Mouse (Mus musculus): ENCODE measurements around the gene Coq8a. TPM values are rescaled to one million over a fixed set of nuclear protein-coding genes. Genes with fewer than 3 reads are reported as not detected.

The Coq8a gene
- 100 to 1,000 TPM; 232 to 252 TPM for total RNA-seq (2021)

- no peak for DNase-seq
Measured at GRCm38 (mm10) chr1:180198959-180199714, at the start of gene Coq8a. Coq8a (minus strand) TSS chr1:180199602.

DNA sequence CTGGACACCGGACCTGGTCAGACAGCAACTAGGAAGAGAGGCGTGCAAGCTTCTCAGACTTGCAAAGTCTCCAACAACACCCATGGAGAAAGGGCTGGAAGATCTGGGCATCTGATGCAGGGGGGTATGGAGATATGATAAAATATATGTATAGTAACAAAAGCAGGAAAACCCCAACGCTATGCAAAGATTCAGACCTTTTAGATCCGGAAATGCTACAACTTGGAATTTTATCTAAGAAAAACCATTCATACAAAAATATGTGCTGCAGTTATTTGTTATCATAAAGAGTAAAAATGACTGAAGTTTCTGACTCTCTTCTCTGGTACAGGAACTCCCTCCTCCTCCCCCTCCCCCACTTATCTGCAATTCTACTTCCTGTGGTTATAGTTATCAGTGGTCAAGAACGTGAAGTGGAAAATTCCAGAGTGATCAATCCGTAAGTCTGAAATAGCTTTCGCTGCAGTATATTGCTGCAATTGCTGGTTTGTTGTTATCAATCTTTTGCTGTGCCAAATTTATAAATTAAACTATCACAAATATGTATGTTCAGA, 49.3 kb upstream of the Coq8a start:
- no peak for DNase-seq

DNA sequence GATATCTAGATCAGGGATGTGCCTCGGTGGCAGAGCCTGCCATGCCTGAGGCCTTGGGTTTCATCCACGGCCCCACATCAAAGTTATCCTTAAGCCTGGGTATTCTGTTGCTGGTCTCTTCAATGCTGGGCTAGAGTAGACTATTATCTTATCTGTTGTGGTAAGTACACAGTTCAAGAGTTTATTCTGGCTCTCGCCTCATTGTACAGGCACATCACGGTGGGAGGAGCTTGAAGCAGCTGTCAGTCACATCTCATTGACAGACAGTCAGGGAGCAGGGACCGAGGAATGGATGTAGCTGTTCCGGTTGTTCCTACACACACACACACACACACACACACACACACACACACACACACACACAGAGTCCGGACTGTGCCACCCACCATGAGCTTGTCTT, 48.5 kb upstream of the Coq8a start:
- no peak for DNase-seq

DNA sequence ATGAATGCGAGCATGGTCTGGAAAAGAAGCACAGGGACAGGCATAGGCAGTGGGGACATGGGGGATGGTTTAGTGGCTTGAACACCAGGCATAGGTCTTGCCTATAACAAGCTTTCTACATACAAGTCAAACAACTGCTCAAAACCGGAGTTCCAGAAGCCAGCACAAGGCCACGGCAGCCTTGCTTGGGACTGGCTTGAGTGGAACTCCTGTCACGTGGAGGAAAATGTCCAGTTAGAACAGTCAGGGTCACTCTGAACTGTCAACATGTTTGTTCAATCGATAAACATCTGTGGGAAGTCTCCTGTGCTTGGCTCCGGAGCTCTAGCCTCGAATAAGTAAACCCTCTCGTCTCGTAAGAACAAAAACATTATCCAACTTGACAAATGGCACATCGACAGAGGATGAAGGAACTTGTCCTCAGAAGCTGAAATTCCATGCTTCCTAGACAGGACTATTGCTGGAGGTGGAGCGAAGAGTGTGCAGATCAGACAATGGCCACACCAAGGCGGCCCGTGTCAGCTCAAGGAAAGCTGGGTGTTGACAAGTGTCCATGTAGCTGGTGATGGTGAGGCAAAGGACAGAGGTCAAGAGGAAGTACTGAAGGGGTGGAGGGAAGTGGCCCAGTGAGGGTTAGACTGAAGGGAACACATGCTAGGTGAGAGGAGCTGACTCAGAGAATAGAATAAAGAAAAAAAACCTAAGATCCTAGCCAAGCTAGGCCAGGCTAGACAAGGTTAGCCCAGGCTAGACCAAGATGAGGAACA, 46.5 kb upstream of the Coq8a start:
- no peak for DNase-seq

- no peak for DNase-seq
Measured at GRCm38 (mm10) chr1:180231729-180232128, 32.3 kb upstream of the Coq8a start.

DNA sequence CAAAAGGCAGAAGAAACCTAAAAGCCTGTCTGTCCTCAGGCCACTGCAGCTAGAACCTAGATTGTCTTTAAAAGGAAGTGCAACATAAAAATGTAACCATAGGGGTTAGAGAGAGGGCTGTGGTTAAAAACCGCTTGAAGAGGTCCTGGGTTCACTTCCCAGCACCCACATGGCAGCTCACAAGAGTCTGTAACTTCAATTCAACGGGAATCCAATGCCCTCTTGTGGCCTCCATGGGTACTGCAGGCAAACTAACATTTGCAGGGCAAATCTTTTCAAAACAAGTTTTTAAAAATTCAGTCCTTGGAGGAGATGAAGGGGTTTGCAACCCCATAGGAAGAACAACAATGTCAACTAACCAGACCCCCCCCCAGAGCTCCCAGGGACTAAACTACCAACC, 31.2 kb upstream of the Coq8a start:
- DNase-seq, result peak; percentile 32

- DNase-seq, result no peak
Measured at GRCm38 (mm10) chr1:180229906-180230305, 30.5 kb upstream of the Coq8a start.

- no peak for DNase-seq
Measured at GRCm38 (mm10) chr1:180228854-180229253, 29.5 kb upstream of the Coq8a start.

- no peak for DNase-seq
Measured at GRCm38 (mm10) chr1:180226766-180227165, 27.4 kb upstream of the Coq8a start.

DNA sequence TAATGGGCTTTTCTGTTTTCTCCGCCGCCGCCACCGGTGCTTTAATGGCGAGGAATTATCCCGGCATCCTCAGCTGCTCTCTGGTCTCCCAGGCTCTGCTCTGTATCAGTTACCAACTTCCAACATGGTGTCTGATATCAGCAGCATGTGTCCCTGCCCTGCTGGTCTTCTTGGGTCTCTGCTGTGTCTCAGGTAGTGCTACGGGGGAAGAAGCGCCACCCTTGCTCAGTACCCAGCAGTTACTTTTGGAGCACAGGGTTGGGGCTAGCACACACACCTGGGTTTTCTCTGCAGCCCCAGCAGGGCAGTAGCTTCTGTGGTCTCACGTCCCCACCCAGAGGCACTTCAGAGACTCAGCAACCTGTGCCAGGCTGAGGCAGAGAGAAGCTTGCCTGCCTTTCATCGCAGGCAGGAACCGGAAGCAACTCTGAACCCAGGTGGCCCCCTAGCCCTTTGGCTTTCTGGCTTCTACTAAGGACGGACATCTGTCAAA, 26.9 kb upstream of the Coq8a start:
- DNase-seq, result no peak

DNA sequence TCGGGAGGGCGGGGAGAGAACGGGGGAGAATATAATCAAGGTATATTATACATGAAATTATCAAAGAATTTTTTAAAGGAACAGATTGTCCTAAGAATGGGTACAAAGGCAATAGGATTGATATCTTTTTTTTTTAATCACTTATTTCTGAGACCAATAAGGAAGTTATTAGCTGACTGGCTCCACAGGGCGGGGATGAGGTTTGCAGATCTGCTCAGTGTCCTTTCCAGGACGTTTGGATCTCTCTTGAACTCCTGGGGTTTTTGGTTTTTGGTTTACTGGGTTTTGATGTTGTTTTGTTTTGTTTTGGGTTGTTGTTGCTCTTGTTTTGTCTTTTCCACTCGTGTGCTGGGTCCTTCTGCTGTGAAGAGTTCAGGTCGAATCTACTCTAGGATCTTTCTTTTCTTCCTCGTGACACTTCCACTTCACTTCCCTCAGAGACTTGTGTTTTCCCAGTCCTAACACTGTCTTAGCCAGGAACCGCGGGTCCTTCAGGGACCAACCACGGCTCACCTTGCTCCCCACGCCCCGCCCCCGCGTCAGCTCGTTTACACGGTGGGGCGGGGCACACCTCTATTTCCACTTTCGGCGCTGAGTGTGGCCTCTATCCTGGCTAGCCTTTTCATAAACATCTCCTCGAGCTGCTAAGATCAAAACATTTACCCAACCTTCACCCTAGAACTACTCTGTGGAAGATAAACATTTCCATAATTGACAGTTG, 26.3 kb upstream of the Coq8a start:
- peak; percentile 68 for DNase-seq

DNA sequence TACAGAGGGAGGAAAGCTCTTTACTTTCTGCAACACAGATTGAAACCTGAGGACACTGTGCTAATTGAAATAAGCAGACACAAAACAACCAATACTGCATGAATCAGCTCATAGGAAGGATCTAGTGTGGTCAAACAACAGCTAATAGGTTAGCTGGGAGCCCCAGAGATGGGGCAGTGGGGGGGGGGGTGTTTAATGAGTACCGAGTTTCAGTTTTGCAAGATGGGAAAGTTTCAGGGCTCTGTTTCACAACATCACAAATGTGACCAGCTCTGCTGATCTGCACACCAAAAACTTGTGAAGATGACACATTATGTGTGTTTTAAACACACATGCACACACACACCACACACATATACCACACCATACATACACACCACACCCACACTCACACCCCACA, 22.6 kb upstream of the Coq8a start:
- DNase-seq, result no peak

GRCm38 (mm10) chr1:180220791-180221542, 21.6 kb upstream of the Coq8a start:
- DNase-seq, result no peak

DNA sequence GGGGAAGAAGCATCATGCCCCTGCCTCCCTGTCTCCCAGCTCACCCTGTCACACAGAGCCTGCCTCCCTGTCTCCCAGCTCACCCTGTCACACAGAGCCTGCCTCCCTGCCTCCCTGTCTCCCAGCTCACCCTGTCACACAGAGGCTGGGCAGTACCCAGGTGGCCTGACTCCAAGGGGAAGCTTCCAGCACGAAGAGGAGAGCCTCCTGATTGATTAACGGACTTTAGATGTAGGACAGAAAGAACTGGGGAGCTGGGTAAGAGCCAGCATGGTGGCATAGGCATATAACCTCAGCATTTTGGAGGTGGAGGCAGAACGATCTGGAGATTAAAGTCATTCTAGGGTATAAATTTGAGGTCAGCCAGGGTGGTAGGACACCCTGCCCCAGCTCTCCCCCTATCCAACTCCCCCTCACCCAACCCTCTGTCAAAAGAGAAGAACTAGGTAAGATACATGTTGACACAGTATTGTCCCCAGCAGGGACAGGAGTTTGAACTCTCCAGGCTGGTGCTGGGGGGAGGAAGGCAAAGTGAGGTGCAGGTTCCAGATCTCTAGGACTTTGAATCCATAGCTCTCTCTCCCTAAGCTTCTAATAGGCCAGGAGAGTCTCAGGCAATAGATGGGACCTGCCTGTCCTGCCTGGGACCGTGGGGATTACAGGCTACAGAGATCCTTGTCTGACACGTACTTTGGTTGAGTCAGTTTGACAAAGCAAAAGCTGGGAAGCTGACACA, 17.3 kb upstream of the Coq8a start:
- DNase-seq, result no peak

DNA sequence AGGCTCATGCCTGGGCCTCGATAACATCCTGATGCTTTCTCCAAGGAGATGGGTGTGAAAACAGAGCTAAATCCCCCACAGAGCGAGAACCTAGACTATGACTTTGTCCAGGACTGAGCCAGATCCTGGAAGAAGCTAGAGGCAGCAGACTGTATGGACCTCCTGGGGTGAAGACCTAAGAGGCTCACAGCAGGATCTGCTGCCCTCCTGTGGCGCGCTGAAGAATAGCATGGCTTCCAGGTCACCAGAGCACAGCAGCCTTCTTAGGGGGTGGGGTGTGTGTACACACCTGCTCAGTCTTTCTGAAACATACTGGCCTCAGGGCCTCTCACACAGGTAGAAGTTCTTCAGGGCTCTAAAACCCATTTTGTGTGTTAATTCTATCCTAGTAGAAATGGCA, 15.6 kb upstream of the Coq8a start:
- DNase-seq, result peak; percentile 77

DNA sequence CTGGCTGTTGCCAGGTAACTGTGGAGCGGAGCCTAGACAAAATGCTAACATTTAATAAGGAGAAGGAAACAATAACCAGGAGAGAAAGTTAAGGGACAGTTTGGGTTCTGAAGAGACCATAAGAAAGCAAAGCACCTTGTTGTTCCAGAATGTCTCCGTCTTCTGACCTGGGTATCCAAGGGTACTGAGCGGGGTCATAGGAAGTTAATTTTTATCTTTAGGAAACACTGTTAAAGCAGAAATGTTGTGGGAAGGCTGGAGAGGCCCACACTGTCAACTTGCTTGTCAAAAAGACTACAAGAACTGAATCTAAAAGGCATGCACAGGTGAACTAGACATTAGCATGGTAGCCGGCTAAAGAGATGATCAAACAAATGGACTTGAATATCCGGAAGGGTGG, 13.5 kb upstream of the Coq8a start:
- no peak for DNase-seq

- peak; percentile 31 for DNase-seq
Measured at GRCm38 (mm10) chr1:180210781-180211271, 11.4 kb upstream of the Coq8a start.

GRCm38 (mm10) chr1:180210031-180210432, 10.6 kb upstream of the Coq8a start:
- peak; percentile 67 for DNase-seq

- DNase-seq, result no peak
Measured at GRCm38 (mm10) chr1:180208370-180208769, 9.0 kb upstream of the Coq8a start.

- DNase-seq, result no peak
Measured at GRCm38 (mm10) chr1:180200722-180201121, 1.3 kb upstream of the Coq8a start.

GRCm38 (mm10) chr1:180199715-180200050, 281 bp upstream of the Coq8a start:
- no peak for DNase-seq
